Mouse (Mus musculus): ENCODE data around the gene Zmynd8.
A peak's percentile ranks its signal among the peaks of the same experiment; 100 is the strongest.
"Not testable (repeated sequence)": the region's sequence is repeated elsewhere in the genome, so short reads cannot be mapped to it uniquely, and the experiment has no call there.

Gene Zmynd8

DNA sequence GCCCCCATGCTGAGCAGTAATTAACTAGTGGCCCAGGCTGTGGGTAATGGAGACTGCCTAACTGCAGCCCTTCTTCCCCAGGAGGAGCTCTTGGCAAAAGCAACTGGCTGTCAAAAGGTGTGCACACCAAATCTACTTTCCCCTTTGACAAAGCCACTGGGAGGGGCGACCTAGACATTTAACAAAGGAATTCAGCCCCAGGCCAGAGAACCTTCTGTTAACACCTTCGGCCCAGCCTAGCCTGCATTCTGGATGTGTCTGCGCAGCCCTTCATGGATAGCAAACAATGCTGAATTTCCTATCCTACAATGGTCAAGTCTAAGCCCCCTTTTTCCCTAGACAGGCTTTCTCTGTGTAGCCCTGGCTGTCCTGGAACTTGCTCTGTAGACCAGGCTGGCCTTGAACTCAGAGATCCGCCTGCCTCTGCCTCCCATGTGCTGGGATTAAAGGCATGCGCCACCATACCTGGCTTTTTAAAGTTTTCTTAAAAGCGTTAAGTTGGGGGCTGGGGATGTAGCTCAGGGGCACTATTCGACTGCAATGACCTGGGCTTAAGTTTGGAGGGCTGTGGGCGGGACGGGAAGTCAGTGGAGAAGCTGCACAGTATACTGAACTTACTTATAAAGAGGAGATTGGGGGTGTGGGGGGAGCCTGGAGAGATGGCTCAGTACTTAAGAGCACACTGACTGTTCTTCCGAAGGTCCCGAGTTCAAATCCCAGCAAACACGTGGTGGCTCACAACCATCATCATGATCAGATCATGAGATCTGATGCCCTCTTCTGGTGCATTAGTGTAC is 90.4 kb downstream of the Zmynd8 start:
- no peak for DNase-seq (ENCODE audit: low spot score in 2 of 2)

DNA sequence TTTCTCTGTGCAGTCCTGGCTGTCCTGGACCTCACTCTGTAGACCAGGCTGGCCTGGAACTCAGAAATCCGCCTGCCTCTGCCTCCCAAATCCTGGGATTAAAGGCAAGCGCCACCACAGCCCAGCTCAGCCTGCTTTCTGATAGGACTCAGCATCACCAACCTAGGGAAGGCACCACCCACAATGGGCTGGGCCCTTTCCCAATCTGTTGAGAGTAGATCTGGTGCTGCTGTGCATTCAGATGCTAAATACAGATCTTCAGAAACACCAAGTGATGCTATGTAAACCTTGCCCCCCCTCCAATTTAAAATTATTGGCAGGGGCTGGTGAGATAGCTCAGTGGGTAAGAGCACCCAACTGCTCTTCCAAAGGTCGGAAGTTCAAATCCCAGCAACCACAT is 98.6 kb downstream of the Zmynd8 start:
- not testable (repeated sequence) for DNase-seq (ENCODE audit: low spot score in 2 of 2)

DNA sequence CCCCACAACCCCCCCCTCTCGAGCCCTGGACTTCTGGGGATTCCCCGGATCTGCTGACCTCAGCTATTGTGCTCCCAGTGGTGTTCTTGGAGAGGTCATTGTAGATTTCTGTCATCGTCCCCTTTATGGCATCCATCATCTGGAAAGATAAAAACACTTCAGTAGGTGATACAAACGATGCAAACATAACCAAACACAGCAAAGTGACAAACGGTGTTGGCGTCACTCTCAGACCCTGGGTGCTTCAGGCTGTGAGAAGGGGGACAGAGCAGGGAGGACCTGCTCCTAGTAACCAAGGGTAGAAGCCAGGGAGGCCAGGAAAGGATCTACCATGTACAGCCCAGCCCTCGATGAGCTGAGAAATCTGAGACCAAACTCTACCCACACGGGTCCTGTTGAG is 100.9 kb downstream of the Zmynd8 start:
- no peak for DNase-seq (ENCODE audit: low spot score in 2 of 2)

DNA sequence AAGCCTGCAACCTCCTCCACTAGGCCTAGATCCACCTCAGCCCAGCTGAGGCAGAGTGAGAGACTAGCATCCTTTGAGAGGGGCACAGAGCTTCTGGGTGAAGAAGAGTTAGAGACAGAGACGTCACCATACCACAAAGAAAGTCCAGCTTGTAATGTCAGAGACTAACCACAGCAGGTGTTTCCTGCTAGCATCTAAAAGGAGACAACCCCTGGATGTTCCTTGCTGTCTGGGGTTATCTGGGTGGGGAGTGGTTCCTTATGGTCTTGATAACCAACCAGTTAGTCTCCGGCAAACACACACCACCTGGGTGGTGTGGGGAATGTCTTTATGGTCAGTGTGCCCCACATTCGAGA is 105.6 kb downstream of the Zmynd8 start:
- no peak for DNase-seq (ENCODE audit: low spot score in 2 of 2)

DNA sequence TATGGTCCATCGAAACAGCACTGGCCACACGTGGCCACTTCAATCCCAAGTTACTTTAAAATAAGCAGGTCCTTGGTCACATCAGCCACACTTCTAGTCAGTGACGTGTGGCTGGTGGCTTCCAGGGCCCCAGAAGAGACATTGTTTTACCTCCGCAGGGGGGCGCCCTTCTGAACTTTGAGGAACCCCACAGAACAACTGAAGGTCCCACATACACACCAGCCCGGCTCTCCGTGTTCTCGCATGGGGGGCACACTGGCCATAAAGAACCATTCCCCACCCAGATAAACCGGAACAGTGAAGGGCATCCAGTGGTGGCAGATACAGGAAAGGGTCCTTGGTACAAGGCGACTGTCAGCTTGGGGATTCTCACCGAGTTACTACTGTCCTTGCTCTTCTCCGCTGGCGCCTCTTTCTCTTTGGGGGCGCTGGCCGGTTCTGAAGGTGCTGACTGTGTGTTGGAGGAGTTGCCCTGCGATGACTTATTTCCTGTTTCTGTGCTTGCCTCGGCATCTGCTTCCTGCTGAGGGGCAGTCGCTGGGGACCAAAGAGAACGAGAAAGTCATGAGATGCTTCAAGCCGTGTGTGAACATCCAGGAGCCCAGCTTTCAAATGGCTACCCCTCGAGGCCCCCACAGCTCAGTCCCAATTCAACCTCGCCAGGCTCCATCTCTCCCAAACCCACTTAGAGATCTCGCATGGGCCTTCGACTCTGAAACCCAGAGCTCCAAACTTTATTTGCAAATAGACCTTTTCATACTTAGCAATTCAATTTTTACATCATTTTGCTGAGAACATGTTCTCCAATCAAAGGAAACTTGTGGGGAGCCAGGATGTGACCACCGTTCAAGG is 106.2 kb downstream of the Zmynd8 start:
- no peak for DNase-seq (ENCODE audit: low spot score in 2 of 2)

DNA sequence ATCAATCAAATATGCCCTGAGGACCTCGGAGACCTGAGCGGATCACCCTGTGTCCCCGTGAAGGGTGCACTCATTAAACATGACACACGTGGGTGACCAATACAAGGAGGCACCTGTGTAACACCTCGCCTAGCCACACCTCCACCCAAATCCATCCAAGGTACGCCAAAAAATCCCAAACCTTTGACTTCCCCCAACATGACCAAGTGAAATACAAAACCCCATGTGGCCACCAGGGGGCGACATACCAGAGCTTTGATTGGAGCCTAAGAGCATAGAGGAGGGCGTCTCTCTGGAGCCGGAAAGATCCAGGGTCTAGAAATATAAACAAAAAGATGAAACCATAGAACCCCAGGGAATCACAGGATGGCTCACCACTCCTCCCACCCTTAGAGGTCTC is 107.2 kb downstream of the Zmynd8 start:
- peak; percentile 56 to 63 for DNase-seq (ENCODE audit: low spot score in 2 of 2)

DNA sequence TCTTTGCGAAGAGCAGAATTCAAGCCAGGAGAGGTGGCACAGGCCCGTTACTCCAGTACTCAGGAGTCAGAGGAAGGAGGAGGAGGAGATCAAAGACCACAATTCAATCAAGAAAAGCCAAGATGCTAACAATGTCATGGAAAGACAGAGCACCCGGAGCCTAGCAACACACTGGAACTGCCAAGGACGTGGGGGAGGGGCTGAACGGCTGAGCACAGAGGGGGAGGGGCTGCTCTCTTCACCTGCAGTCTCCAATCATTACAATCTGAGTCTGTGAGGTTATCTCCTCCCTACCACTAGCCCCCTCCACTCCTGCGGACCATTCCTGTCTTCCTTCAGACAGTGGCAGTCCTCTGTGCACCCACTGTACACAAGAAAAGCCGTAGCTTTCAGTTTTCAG is 107.8 kb downstream of the Zmynd8 start:
- no peak for DNase-seq (ENCODE audit: low spot score in 2 of 2)

DNA sequence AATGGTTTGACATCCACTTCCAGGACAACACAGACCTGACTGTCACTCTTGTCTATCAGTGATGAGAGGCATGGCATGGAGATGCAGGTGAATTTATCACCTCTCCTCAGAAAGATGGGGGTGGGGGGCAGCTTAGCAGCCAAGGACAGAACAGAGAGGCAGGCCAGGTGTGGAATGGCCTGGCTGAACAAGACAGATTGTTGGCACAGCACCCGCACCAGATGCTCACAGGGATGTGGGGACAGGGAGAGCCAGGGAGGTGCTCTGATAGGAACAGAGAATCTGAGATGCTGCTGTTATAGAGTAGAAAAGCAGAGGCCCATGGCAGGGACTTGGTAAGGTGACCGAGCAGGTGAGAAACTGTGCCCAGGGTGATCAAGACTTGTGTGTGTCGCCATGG is 109.1 kb downstream of the Zmynd8 start:
- no peak for DNase-seq (ENCODE audit: low spot score in 2 of 2)

DNA sequence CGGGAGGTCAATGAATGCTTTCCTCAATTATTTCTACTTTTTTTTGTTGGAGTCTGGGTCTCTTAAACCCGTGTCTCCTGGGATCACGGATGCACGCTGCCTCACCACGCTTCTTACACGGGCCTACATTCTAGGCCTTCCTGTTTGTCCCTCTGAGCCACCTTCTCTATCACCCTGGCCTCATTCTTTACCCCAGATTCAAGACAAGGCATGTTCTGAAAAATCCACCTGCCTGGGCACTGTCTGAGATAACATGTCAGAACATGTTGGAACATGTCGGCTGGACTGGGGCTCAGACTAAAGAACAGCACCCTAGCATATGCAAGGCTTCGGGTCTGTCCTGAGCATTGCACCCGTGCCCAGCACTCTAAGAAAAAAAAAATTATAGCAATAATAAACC is 110.0 kb downstream of the Zmynd8 start:
- no peak for DNase-seq (ENCODE audit: low spot score in 2 of 2)

DNA sequence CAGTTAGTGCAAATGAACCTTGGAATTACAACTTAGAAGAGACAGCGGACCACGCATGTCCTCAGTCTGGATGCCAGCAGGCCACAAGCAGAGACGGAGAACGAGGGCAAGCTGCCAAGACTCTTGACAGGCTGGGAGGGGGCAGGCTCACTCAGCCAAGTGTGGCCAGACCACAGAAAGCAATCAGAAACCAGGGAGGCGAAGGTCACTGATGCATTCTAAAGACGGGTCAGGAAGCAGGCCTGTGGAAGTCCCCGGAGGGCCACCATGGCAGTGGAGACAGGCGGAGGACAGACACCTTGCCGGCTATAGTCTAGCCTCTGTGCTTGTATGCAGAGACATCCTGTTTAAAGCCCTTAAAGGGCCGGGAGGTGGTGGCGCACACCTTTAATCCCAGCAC is 110.8 kb downstream of the Zmynd8 start:
- peak; percentile 64 to 75 for DNase-seq (ENCODE audit: low spot score in 2 of 2)

DNA sequence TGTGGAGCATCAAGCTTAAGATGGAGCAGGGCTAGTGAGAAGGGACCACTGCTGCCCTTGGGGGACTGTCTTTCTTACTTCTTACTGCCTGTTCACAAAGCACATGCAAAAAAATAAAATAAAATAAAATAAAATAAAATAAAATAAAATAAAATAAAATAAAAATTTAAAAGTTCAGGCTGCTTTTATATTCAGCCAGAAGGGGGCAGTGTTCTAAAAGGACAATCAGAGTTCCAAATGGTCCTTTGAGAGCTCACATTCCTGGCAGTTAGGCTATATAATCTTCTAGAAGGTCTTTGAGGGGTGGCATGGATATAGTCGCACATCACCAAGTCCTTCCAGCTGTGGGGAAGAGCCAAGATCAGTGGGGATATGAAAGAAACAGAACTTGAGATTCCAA is 112.3 kb downstream of the Zmynd8 start:
- no peak for DNase-seq (ENCODE audit: low spot score in 2 of 2)

DNA sequence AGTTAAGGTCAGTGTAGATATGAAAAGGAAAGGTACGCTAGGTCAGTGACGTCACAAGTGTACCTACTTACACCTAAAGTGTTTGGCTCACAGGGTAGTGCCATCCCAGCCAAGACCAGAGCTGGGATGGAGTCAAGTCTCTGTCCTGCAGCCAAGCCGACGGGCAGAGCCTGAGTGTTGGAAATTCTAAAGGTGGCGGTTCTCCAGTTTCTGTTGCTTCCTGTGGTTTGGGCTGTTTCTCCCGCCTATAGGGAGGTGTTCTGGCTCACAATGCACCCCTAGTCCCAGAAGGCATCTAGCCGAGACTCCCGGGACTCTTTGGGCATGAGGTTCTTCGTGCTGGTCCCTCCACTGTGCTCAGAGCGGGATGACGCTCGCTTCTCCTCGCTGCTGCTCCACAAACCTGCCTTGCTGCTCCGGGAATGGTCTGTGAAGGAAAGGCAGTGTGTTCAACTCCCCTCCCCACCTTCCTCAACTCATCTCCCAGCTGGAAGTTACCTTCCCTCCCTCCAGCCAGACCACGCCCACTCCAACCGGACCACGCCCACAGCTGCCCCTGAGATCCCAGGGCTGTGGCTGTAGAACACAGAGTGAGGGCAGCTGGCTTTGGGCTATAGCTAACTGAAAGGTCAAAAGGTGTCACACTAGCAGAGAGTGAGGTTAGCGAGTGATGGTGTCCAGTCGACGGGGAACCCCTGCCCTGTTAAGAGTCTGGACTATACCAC is 113.3 kb downstream of the Zmynd8 start:
- DNase-seq (ENCODE audit: low spot score in 2 of 2) = no peak

DNA sequence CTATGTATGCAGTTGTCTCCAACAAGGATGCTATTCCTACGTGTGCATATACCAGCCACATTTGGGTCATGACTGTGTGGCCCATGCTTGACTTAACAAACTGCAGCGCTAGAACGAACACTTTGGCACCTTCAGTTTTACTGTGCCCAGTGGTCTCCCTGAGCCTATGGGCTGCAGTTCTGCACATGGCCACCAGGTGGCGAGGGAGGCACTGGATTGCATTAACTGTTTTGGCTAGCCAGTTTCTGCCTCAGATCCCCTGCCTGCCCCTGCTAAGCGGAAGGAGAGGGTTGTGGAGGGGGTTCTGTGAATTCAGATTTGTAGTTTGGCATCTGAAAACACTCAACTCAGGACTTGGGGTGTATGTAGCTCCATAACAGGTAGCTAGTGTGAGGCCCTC is 116.5 kb downstream of the Zmynd8 start:
- DNase-seq (ENCODE audit: low spot score in 2 of 2) = peak; percentile 80 to 87

DNA sequence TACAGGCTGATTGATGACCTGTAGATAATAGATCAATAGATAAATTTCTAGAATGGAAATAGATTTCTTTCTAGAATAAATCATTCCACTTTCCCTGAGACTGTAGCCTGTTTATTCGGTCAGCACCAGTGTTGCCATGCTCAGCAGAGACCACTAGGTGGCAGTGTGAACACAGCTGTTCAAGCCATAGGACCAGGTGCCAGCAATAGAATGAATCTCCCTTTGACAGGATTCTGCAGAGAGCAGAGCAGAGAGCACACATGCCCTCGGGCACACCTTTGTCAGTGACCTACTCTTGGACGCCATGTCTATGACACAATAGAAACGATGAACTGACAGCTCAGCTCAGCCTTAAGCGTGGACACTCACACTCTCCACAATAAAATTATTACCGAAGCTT is 119.9 kb downstream of the Zmynd8 start:
- DNase-seq (ENCODE audit: low spot score in 2 of 2) = peak; percentile 78 to 91

DNA sequence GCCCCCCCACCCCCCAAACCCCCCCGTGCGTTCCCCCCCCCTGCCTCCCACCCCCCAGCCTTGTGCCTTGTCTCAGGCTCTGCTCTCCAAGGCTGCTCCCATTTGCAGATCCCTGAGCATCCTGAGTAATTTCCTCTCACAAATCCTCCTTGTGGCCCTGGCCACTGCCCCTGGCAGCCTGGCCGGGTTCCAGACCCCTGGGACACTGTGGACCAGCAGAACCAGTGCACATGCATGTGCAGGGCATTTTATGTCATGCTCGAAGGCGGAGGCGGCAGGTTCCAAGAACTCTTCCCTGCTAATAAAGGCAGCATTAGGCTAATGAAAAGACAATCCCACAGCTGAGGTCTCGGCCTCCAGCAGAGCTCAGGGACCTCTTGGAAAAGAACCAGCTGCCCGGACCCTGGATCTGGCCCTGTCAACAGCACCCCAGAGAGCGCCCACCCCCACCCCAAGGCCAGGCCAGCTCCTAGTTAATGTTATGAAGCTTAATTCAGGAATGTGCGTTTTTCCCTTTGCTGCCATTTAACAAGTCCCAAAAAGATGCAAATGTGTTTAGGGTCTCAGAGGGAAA is 129.4 kb downstream of the Zmynd8 start:
- DNase-seq (ENCODE audit: low spot score in 2 of 2) = no peak

DNA sequence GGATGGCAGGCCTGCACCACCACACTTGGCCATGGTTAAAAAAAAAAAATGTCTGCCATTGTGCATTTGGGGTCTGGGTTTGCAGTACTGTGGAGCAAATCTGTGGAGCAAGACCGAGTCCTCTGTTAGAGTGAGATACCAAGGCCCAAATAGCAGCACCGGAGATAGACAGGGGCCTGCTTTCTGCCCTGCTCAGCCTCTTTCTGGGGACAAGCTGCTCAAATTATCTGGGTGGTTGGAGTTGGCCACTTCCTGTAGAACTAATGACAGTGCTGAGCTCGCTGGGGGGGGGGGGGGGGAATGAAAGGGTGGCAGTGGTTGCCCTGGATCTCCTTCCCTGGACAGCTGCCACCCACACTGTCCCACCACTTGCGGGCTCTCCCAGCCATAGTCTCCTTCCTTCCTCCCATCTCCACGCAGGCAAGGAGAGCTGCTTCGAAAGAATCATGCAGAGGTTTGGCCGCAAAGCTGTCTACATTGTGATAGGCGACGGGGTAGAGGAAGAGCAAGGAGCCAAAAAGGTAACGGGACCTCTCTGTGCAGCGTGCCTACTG is 129.9 kb downstream of the Zmynd8 start:
- no peak for DNase-seq (ENCODE audit: low spot score in 2 of 2)

DNA sequence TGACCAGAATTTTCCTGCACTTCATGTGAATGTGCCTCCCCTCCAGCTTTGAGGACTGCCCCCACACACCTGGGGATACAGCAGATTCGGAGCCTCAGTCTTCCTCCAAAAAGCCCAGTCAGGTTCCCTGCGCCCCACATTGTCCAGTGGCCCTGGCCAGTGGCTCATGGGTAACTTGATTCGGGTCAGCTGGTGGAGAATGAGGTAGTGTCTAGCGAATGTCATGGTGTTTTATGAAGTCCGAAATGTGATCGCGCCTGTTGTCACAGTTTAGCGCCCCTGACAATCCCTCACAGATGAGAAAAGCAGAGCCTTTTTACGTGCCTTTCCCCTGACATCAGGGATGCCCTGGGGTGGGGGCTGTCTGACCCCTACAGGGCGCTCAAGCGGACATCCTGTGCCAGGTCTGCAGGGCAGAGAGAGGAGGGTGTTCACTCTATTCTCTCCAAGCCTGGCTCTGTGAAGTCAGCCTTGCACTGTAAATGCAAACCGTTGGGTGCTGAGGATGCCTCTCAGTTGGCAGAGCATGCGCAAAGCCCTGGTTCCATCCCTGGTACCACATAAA is 139.3 kb downstream of the Zmynd8 start:
- no peak for DNase-seq (ENCODE audit: low spot score in 2 of 2)

DNA sequence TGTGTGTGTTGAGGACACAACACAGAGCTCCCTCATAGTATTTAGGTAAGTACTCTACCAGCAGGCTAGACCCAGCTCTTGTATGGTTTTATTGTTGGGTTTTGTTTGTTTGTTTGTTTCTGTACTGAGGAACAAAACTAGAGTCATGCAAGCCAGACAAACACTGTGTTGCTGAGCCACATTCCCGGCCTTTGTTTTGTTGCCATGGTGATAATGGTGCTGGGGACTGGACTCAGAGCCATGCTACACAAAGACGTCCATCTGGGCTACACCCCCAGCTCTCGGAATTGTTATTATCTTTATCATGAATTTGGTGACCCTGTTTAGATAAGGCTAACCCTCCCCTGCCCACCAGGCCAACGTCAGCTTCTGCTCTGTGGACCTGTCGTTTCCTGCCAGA is 140.3 kb downstream of the Zmynd8 start:
- DNase-seq (ENCODE audit: low spot score in 2 of 2) = no peak

DNA sequence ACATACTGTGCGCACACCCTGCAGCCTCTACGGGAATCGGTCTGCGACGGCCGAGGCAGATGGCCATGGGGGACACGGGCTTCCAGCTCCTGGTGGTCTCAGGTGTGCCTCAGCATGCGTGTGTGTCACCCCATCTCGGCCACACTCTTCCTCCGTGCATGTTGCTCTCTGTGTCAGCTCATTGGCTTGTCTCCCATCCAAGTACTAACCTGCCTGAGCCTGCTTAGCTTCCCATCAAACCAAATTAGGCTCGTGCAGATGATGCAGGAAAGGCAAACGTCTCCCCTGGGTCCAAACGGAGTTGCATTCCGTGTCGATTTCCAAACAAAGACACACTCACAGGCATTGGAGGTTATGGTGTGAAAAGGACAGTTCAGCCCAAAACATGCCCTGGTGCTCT is 141.0 kb downstream of the Zmynd8 start:
- DNase-seq (ENCODE audit: low spot score in 2 of 2) = no peak

DNA sequence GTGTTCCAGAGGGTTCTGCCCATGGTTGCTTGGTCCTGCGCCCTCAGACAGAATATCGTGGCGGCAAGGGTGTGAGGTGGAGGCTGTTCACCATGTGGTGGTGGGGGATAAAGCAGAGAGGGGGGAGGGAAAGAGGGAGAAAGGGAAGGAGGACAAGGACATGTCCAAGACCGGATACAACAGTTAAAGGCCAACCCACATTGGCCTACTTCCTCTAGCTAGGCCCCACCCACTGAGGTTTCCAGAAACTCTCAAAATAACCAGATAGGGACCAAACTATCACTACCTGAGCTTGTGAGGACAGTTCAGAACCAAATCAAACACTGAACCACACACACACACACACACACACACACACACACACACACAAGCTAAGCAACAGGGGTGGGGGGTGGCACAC is 146.1 kb downstream of the Zmynd8 start:
- DNase-seq (ENCODE audit: low spot score in 2 of 2) = no peak

DNA sequence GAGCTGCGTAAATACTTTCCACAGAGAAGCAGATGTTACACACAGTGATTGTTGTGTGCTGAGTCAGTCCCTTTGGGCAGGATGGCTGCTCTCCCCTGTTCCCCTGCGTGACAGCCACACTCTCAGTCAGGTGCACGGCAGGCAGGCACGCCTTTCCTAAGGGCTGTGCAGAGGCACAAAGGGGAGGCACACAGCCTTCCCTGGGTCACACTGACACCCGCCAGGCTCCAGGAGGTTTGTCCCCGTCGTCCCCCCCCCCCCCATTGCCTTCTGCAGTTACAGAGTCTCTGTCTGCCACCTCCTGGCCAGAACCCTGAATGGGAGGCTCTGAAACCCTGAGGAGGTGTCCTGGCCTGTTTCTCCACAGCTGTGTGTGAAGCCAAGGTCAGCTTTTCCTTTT is 147.7 kb downstream of the Zmynd8 start:
- DNase-seq (ENCODE audit: low spot score in 2 of 2) = no peak

DNA sequence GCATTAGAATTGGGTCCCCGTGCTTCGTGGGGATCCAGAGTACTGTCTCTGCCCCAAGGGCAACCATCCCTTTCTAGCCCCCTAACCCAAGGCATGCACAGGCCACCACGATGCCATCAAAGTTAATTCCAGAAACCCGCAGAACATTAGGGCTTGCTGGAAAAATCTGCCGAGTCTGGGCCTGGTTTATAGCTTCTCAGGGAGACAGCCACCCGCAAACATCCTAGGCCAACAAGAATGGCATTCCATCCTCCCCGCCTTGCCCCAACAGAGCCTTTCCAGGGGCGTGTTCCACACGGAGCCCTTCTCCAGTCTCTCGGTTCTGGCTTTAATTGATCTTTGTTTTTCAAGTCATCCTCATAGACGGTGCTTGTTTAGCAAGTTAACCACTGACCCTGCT is 150.4 kb downstream of the Zmynd8 start:
- no peak for DNase-seq (ENCODE audit: low spot score in 2 of 2)

Measured in frontal cortex, postnatal 36 days (tissue).